Mouse (Mus musculus) CH12.LX (cell line): Measurements from ENCODE around the gene Rtbdn. TPM values are rescaled to one million over a fixed set of nuclear protein-coding genes. Genes with fewer than 3 reads are reported as not detected.

Experiments
- DNase-seq: peaks from one replicate; pipeline ENCODE4 v3.0.0-alpha.2; 2013; ENCODE audit errors: extremely low read depth
- H3K27ac ChIP-seq: 2 replicates; pipeline ENCODE4 v1.5.1; 2012; ENCODE audit warnings: low read depth, mild to moderate bottlenecking, control low read depth, moderate library complexity; ENCODE audit not compliant: insufficient read depth
- H3K27me3 ChIP-seq: replicated peaks from 2 replicates; pipeline ENCODE3; 2012; ENCODE audit warnings: inconsistent platforms
- H3K36me3 ChIP-seq, 2 experiments: replicated peaks in 1 of 2; 2 replicates each; pipeline versions ENCODE3 to v1.6.1; 2012; ENCODE audit warnings: inconsistent platforms in 1 of 2, low read length in 1 of 2, mild to moderate bottlenecking in 1 of 2, mixed read lengths in 1 of 2, moderate library complexity in 1 of 2; ENCODE audit not compliant: control insufficient read depth in 1 of 2, insufficient read depth in 1 of 2
- H3K4me1 ChIP-seq, 2 experiments: 2 replicates each; pipeline ENCODE4 v1.6.1; 2012; ENCODE audit warnings: inconsistent platforms in 1 of 2, moderate library complexity in 1 of 2; ENCODE audit not compliant: insufficient read depth in 2 of 2, control insufficient read depth in 1 of 2
- H3K4me2 ChIP-seq: 2 replicates; pipeline ENCODE4 v1.6.1; 2012; ENCODE audit warnings: low read depth, mild to moderate bottlenecking, control low read depth; ENCODE audit not compliant: poor library complexity, insufficient read depth, severe bottlenecking
- H3K4me3 ChIP-seq, 3 experiments: fragments of 150-350 bp in 1 of 3; sonication (generic) in 1 of 3; replicated peaks in 1 of 3; 2 replicates each; pipeline versions ENCODE3 to v1.5.1; 2011 to 2012; ENCODE audit warnings: low read depth in 2 of 3, low read length in 2 of 3, mild to moderate bottlenecking in 2 of 3, moderate library complexity in 2 of 3, control low read depth in 1 of 3, improper control_type of control experiment in 1 of 3, inconsistent platforms in 1 of 3, mixed read lengths in 1 of 3; ENCODE audit not compliant: poor library complexity in 1 of 3
- H3K79me2 ChIP-seq: replicated peaks from 2 replicates; pipeline ENCODE4 v1.6.1; 2012; ENCODE audit warnings: mild to moderate bottlenecking, moderate library complexity; ENCODE audit not compliant: control insufficient read depth, poor library complexity, insufficient read depth, severe bottlenecking; ENCODE audit errors: extremely low read depth
- H3K9ac ChIP-seq: 2 replicates; pipeline ENCODE4 v1.6.1; 2012; ENCODE audit warnings: low read depth, mild to moderate bottlenecking, control low read depth, moderate library complexity; ENCODE audit not compliant: insufficient read depth
- H3K9me3 ChIP-seq: replicated peaks from 2 replicates; pipeline ENCODE3; 2012; ENCODE audit warnings: low read length, inconsistent platforms, mixed read lengths
- BHLHE40 ChIP-seq: IDR thresholded peaks from 2 replicates; pipeline ENCODE4 v1.6.1; 2011; ENCODE audit warnings: mild to moderate bottlenecking, low read depth, low read length, improper control_type of control experiment
- CHD1 ChIP-seq: IDR thresholded peaks from 2 replicates; pipeline ENCODE4 v1.6.1; 2012; ENCODE audit warnings: low read depth, low read length, improper control_type of control experiment, inconsistent platforms
- CHD2 ChIP-seq: IDR thresholded peaks from 2 replicates; pipeline ENCODE4 v1.6.1; 2011; ENCODE audit warnings: low read length, improper control_type of control experiment
- CTCF ChIP-seq, 2 experiments: IDR thresholded peaks in 1 of 2; conservative IDR thresholded peaks in 1 of 2; 2 replicates each; pipeline ENCODE4 v1.5.1; 2011 to 2012; ENCODE audit warnings: low read depth in 2 of 2, low read length in 2 of 2, improper control_type of control experiment in 1 of 2, inconsistent platforms in 1 of 2, mild to moderate bottlenecking in 1 of 2, moderate library complexity in 1 of 2
- E2F4 ChIP-seq: IDR thresholded peaks from 2 replicates; pipeline ENCODE4 v1.6.1; 2011; ENCODE audit warnings: low read depth, low read length, improper control_type of control experiment; ENCODE audit not compliant: insufficient replicate concordance
- ELF1 ChIP-seq: IDR thresholded peaks from 2 replicates; pipeline ENCODE4 v1.6.1; 2014; ENCODE audit warnings: low read depth, mild to moderate bottlenecking, inconsistent platforms, low read length, improper control_type of control experiment
- EP300 ChIP-seq: IDR thresholded peaks from 2 replicates; pipeline ENCODE4 v1.6.1; 2011; ENCODE audit warnings: low read length, improper control_type of control experiment
- ETS1 ChIP-seq: conservative IDR thresholded peaks from 2 replicates; pipeline ENCODE4 v1.6.1; 2012; ENCODE audit warnings: low read depth, mild to moderate bottlenecking, inconsistent platforms, low read length, improper control_type of control experiment, moderate library complexity
- GABPA ChIP-seq: IDR thresholded peaks from 2 replicates; pipeline ENCODE4 v1.6.1; 2012; ENCODE audit warnings: low read depth, low read length, improper control_type of control experiment, inconsistent platforms; ENCODE audit not compliant: insufficient replicate concordance
- HCFC1 ChIP-seq: IDR thresholded peaks from 2 replicates; pipeline ENCODE4 v1.6.1; 2012; ENCODE audit warnings: low read depth, mild to moderate bottlenecking, inconsistent platforms, low read length, improper control_type of control experiment
- IRF4 ChIP-seq: IDR thresholded peaks from 2 replicates; pipeline ENCODE4 v1.6.1; 2014; ENCODE audit warnings: low read depth, mild to moderate bottlenecking, inconsistent platforms, low read length, improper control_type of control experiment
- JUN ChIP-seq: IDR thresholded peaks from 2 replicates; pipeline ENCODE4 v1.6.1; 2011; ENCODE audit warnings: low read depth, mild to moderate bottlenecking, low read length, improper control_type of control experiment, moderate library complexity; ENCODE audit not compliant: insufficient read depth
- JUND ChIP-seq: conservative IDR thresholded peaks from 2 replicates; pipeline ENCODE4 v1.6.1; 2011; ENCODE audit warnings: low read depth, low read length, improper control_type of control experiment
- KAT2A ChIP-seq: IDR thresholded peaks from 2 replicates; pipeline ENCODE4 v1.6.1; 2012; ENCODE audit warnings: low read length, improper control_type of control experiment, inconsistent platforms; ENCODE audit not compliant: insufficient replicate concordance
- MAFK ChIP-seq: IDR thresholded peaks from 2 replicates; pipeline ENCODE4 v1.6.1; 2011; ENCODE audit warnings: low read length, improper control_type of control experiment; ENCODE audit not compliant: insufficient replicate concordance
- MAX ChIP-seq: IDR thresholded peaks from 2 replicates; pipeline ENCODE4 v1.6.1; 2011; ENCODE audit warnings: low read length, improper control_type of control experiment
- MAZ ChIP-seq: IDR thresholded peaks from 2 replicates; pipeline ENCODE4 v1.6.1; 2012; ENCODE audit warnings: low read depth, mild to moderate bottlenecking, inconsistent platforms, low read length, improper control_type of control experiment, moderate library complexity
- MEF2A ChIP-seq: IDR thresholded peaks from 2 replicates; pipeline ENCODE4 v1.6.1; 2014; ENCODE audit warnings: low read depth, mild to moderate bottlenecking, inconsistent platforms, low read length, improper control_type of control experiment, borderline replicate concordance
- MXI1 ChIP-seq: IDR thresholded peaks from 2 replicates; pipeline ENCODE4 v1.6.1; 2011; ENCODE audit warnings: mild to moderate bottlenecking, low read depth, low read length, improper control_type of control experiment
- MYC ChIP-seq: IDR thresholded peaks from 2 replicates; pipeline ENCODE4 v1.6.1; 2011; ENCODE audit warnings: low read depth, mild to moderate bottlenecking, improper control_type of control experiment, low read length
- NELFE ChIP-seq: IDR thresholded peaks from 2 replicates; pipeline ENCODE4 v1.6.1; 2011; ENCODE audit warnings: low read depth, low read length, improper control_type of control experiment
- NRF1 ChIP-seq: IDR thresholded peaks from 2 replicates; pipeline ENCODE4 v1.6.1; 2014; ENCODE audit warnings: low read depth, mild to moderate bottlenecking, inconsistent platforms, low read length, improper control_type of control experiment, moderate library complexity
- PAX5 ChIP-seq: IDR thresholded peaks from 2 replicates; pipeline ENCODE4 v1.6.1; 2012; ENCODE audit warnings: low read length, inconsistent platforms, mixed read lengths
- POLR2A ChIP-seq: IDR thresholded peaks from 2 replicates; pipeline ENCODE4 v1.6.1; 2011; ENCODE audit warnings: low read depth, mild to moderate bottlenecking, improper control_type of control experiment, low read length
- POLR2AphosphoS2 ChIP-seq: IDR thresholded peaks from 2 replicates; pipeline ENCODE4 v1.6.1; 2011; ENCODE audit warnings: low read depth, low read length, improper control_type of control experiment
- RAD21 ChIP-seq: IDR thresholded peaks from 2 replicates; pipeline ENCODE4 v1.6.1; 2011; ENCODE audit warnings: low read depth, mild to moderate bottlenecking, low read length, improper control_type of control experiment, moderate library complexity
- RCOR1 ChIP-seq: conservative IDR thresholded peaks from 2 replicates; pipeline ENCODE4 v1.6.1; 2012; ENCODE audit warnings: low read depth, mild to moderate bottlenecking, inconsistent platforms, low read length, improper control_type of control experiment
- SIN3A ChIP-seq: IDR thresholded peaks from 2 replicates; pipeline ENCODE4 v1.6.1; 2012; ENCODE audit warnings: low read length, improper control_type of control experiment, inconsistent platforms
- SMC3 ChIP-seq: IDR thresholded peaks from 2 replicates; pipeline ENCODE4 v1.6.1; 2011; ENCODE audit warnings: low read depth, low read length, improper control_type of control experiment
- TBP ChIP-seq: conservative IDR thresholded peaks from 2 replicates; pipeline ENCODE4 v1.6.1; 2011; ENCODE audit warnings: low read depth, low read length, improper control_type of control experiment
- TCF12 ChIP-seq: IDR thresholded peaks from 2 replicates; pipeline ENCODE4 v1.6.1; 2014; ENCODE audit warnings: low read depth, mild to moderate bottlenecking, inconsistent platforms, low read length, improper control_type of control experiment
- UBTF ChIP-seq: IDR thresholded peaks from 2 replicates; pipeline ENCODE4 v1.6.1; 2012; ENCODE audit warnings: low read depth, mild to moderate bottlenecking, inconsistent platforms, low read length, improper control_type of control experiment, moderate library complexity
- USF1 ChIP-seq: IDR thresholded peaks from 2 replicates; pipeline ENCODE4 v1.6.1; 2014; ENCODE audit warnings: low read depth, mild to moderate bottlenecking, inconsistent platforms, low read length, improper control_type of control experiment
- USF2 ChIP-seq: conservative IDR thresholded peaks from 2 replicates; pipeline ENCODE4 v1.6.1; 2011; ENCODE audit warnings: low read depth, low read length, improper control_type of control experiment
- ZC3H11A ChIP-seq: IDR thresholded peaks from 2 replicates; pipeline ENCODE4 v1.6.1; 2012; ENCODE audit warnings: low read depth, mild to moderate bottlenecking, inconsistent platforms, low read length, improper control_type of control experiment
- ZKSCAN1 ChIP-seq: IDR thresholded peaks from 2 replicates; pipeline ENCODE4 v1.6.1; 2012; ENCODE audit warnings: low read depth, inconsistent platforms, low read length, improper control_type of control experiment, borderline replicate concordance
- ZMIZ1 ChIP-seq: IDR thresholded peaks from 2 replicates; pipeline ENCODE4 v1.6.1; 2012; ENCODE audit warnings: low read depth, mild to moderate bottlenecking, inconsistent platforms, low read length, improper control_type of control experiment
- ZNF384 ChIP-seq: IDR thresholded peaks from 2 replicates; pipeline ENCODE4 v1.6.1; 2012; ENCODE audit warnings: low read depth, low read length, improper control_type of control experiment, inconsistent platforms
- dilution Hi-C: fragments of 300-500 bp; cut with MboI; formaldehyde crosslinking; loops from 2 replicates; pipeline ENCODE4 v1.14.3; 2020; ENCODE audit warnings: low sequenced_read_pairs; ENCODE audit not compliant: extremely low pct_unique_long_range_greater_than_20kb, extremely low pct_ligation_motif_present
- in situ Hi-C: fragments of 300-500 bp; cut with MboI; formaldehyde crosslinking; loops from 3 replicates; pipeline ENCODE4 v1.14.3; 2019; ENCODE audit warnings: low sequenced_read_pairs, low pct_ligation_motif_present, low pct_unique_long_range_greater_than_20kb, mixed read lengths
- polyA plus RNA-seq: library from polyadenylated mRNA; unstranded; fragments of >175 nt; gene quantifications from 2 replicates; pipeline ENCODE4 v1.2.1, GENCODE M21; 2012; ENCODE audit warnings: low read depth; ENCODE audit not compliant: insufficient read length
- total RNA-seq, 2 experiments: library from RNA; depleted of rRNA; stranded (reverse); fragments of 300-350 nt in 1 of 2; fragments of >200 nt in 1 of 2; gene quantifications; 2 replicates each; pipeline ENCODE4 v1.2.3; 2012 to 2014

Gene Rtbdn
- total and polyA plus RNA-seq, 3 experiments: 0.21 to 1.8 TPM; not detected in 1

GRCm38 (mm10) chr8:84980622-84981358, 34.0 kb downstream of the Rtbdn start:
- Histone ChIP-seq H3K4me3 (peak overlapping the region; percentile 51 to 94 (median 68)), H3K27me3 (no peaks in the 10 kb centered on the region), H3K4me1 (peaks cover 29 to 49% of the 10 kb centered on the region in 2 experiments), H3K4me2 (peak overlapping the region; percentile 55), H3K79me2 (peaks cover 20% of the 10 kb centered on the region), H3K36me3 (peaks cover 6 to 8% of the 10 kb centered on the region in 2 experiments), H3K9ac (peak overlapping the region; percentile 87), H3K27ac (peak overlapping the region; percentile 94), H3K9me3 (no peaks in the 10 kb centered on the region)
- in situ Hi-C loops: no loop called here
- DNase-seq: peak; percentile 89
- TF ChIP-seq RAD21: no peak
- peak; percentile 90 for TF ChIP-seq TCF12
- no peak for TF ChIP-seq USF2
- TF ChIP-seq RCOR1: no peak; the same call in 1 of the 2 replicates
- peak; percentile 94 for TF ChIP-seq MXI1
- peak; percentile 93 for TF ChIP-seq CHD2
- no peak for TF ChIP-seq ZNF384
- no peak for TF ChIP-seq JUN
- 0 out of 2 replicates have a peak, but pooled peaks have one; percentile 44 for TF ChIP-seq KAT2A
- no peak for TF ChIP-seq JUND
- 0 out of 2 replicates have a peak, but pooled peaks have one; percentile 25 for TF ChIP-seq UBTF
- peak; percentile 13; the same call in 1 of the 2 replicates for TF ChIP-seq SMC3
- peak; percentile 43; the same call in 1 of the 2 replicates for TF ChIP-seq ELF1
- TF ChIP-seq ZKSCAN1: no peak
- peak; percentile 81 for TF ChIP-seq MEF2A
- peak; percentile 33; the same call in 1 of the 2 replicates for TF ChIP-seq NRF1
- TF ChIP-seq HCFC1: peak; percentile 49; the same call in 1 of the 2 replicates
- TF ChIP-seq ZMIZ1: peak; percentile 63; the same call in 1 of the 2 replicates
- peak; percentile 85 for TF ChIP-seq SIN3A
- TF ChIP-seq CTCF (conservative IDR thresholded peaks at IDR 0.05 in 1 of 2, IDR thresholded peaks at IDR 0.05 in 1 of 2; ENCODE audit: low read depth in 2 of 2, low read length in 2 of 2): no peak
- peak; percentile 95 for TF ChIP-seq ETS1
- TF ChIP-seq MYC: peak; percentile 90
- TF ChIP-seq MAZ: peak; percentile 92
- peak; percentile 66; the same call in 1 of the 2 replicates for TF ChIP-seq EP300
- TF ChIP-seq TBP: 0 out of 2 replicates have a peak, but pooled peaks have one; percentile 56
- TF ChIP-seq CHD1: peak; percentile 96; the same call in 1 of the 2 replicates
- TF ChIP-seq MAX: peak; percentile 86
- peak; percentile 55; the same call in 1 of the 2 replicates for TF ChIP-seq POLR2A
- no peak for TF ChIP-seq USF1
- TF ChIP-seq GABPA: no peak
- no peak for TF ChIP-seq PAX5
- peak; percentile 65; the same call in 1 of the 2 replicates for TF ChIP-seq NELFE
- no peak; the same call in 1 of the 2 replicates for TF ChIP-seq POLR2AphosphoS2
- TF ChIP-seq E2F4: no peak
- no peak for TF ChIP-seq ZC3H11A
- peak; percentile 70 for TF ChIP-seq IRF4
- TF ChIP-seq BHLHE40: peak; percentile 94
- 0 out of 2 replicates have a peak, but pooled peaks have one; percentile 47 for TF ChIP-seq MAFK
- dilution Hi-C loops: no loop called here
